19 mouse cellular contexts compared by ENCODE assay signal in the genomic region with DNA sequence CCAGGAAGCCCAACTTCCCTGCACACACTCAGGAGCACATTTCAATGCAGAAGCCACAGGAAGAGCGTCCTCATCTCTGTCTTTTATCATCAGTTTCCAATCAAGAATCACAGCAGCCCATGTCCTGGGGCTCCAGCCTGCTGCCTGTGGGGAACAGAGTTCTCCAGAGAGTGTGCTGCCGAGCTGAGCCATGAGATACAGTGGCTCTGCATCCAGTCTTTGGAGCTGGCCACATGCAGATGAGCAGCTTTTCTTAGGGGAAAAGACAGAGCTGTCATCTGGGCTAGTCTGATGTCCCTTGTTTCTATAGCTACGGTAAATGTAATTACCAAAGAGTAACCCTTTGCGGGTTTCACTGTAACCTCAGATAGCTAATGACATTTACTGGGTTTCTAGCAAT.
DNase-seq lines count a peak whose midpoint lies in the region; ATAC-seq lines count a peak whose summit lies in the region.
"Had no signal": no experiment of that assay in that cellular context is flagged by ENCODE, and none has a peak within 500 bp of the region (broad histone marks: within the 10 kb centered on the region; RNA-seq: fewer than 3 reads in every experiment).

No protein-coding gene starts in this region.

- 0 out of 2 replicates have a peak overlapping the region, but pooled peaks have one; percentile 9 for H3K27ac ChIP-seq in neural tube, embryonic 13.5 days (replicated peaks)
- peak overlapping the region; percentile 70 for H3K27ac ChIP-seq in hindbrain, embryonic 14.5 days
- peak overlapping the region; percentile 70 for H3K27ac ChIP-seq in midbrain, embryonic 15.5 days
- H3K27ac ChIP-seq: heart, embryonic 15.5 days; limb, embryonic 13.5 days; liver, embryonic 13.5 days; stomach, embryonic 15.5 days had no signal

- H3K27me3 ChIP-seq in neural tube, embryonic 13.5 days, result no peaks in the 10 kb centered on the region
- no peaks in the 10 kb centered on the region for H3K27me3 ChIP-seq in hindbrain, embryonic 14.5 days (ENCODE audit: control insufficient read depth, insufficient read depth, low read length)
- no peaks in the 10 kb centered on the region for H3K27me3 ChIP-seq in midbrain, embryonic 15.5 days (replicated peaks)
- H3K27me3 ChIP-seq: limb, embryonic 13.5 days; liver, embryonic 13.5 days; stomach, embryonic 15.5 days had no signal

- H3K4me3 ChIP-seq in neural tube, embryonic 13.5 days, result no peak overlapping the region
- no peak overlapping the region for H3K4me3 ChIP-seq in hindbrain, embryonic 14.5 days (replicated peaks; ENCODE audit: low read length)
- H3K4me3 ChIP-seq in midbrain, embryonic 15.5 days, result no peak overlapping the region
- H3K4me3 ChIP-seq: heart, embryonic 15.5 days; limb, embryonic 13.5 days; liver, embryonic 13.5 days; stomach, embryonic 15.5 days had no signal

- no peak for ATAC-seq in neural tube, embryonic 13.5 days (ENCODE audit: low read depth)
- peak; percentile 66 for ATAC-seq in hindbrain, embryonic 14.5 days (ENCODE audit: low FRiP score)
- ATAC-seq in midbrain, embryonic 15.5 days (replicated peaks), result peak; percentile 53
- ATAC-seq: intestine, postnatal 0 days had no signal

- DNase-seq in neural tube, embryonic 10.5 days (ENCODE audit: extremely low spot score, low spot score), result no peak
- DNase-seq in hindbrain, embryonic 14.5 days (ENCODE audit: low spot score), result peak; percentile 37
- DNase-seq in layer of hippocampus, postnatal 36 days, result no peak
- no peak for DNase-seq in adrenal gland, postnatal 4 days (ENCODE audit: low spot score in 2 of 2)
- no peak for DNase-seq in spleen, postnatal 36 days (ENCODE audit: low spot score in 2 of 2)
- DNase-seq: adrenal gland, postnatal 36 days; cerebellum, adult 8-10 months; gastrocnemius, postnatal 10 days; liver, embryonic 13.5 days; lung, embryonic 14.5 days; lung, postnatal 36 days; right cerebral cortex, postnatal 25 days; thymus, adult 2 months had no signal

- H3K4me1 ChIP-seq in neural tube, embryonic 13.5 days (replicated peaks), result peaks cover 31% of the 10 kb centered on the region
- H3K4me1 ChIP-seq in hindbrain, embryonic 14.5 days (replicated peaks; ENCODE audit: control insufficient read depth, insufficient read depth, low read length), result peaks cover 30% of the 10 kb centered on the region
- peaks cover 30% of the 10 kb centered on the region for H3K4me1 ChIP-seq in midbrain, embryonic 15.5 days
- H3K4me1 ChIP-seq: heart, embryonic 15.5 days; limb, embryonic 13.5 days; liver, embryonic 13.5 days; stomach, embryonic 15.5 days had no signal

- H3K4me2 ChIP-seq in neural tube, embryonic 13.5 days, result no peak overlapping the region
- H3K4me2 ChIP-seq in hindbrain, embryonic 14.5 days (replicated peaks), result no peak overlapping the region
- H3K4me2 ChIP-seq in midbrain, embryonic 15.5 days, result no peak overlapping the region
- H3K4me2 ChIP-seq: heart, embryonic 15.5 days; limb, embryonic 13.5 days; liver, embryonic 13.5 days; lung, embryonic 14.5 days; stomach, embryonic 15.5 days had no signal

- WGBS in neural tube, embryonic 13.5 days, result 32% methylated on average over 4 of the region's 4 CpGs
- WGBS in hindbrain, embryonic 14.5 days, result 26% methylated on average over 4 of the region's 4 CpGs
- WGBS in midbrain, embryonic 15.5 days, result 23% methylated on average over 4 of the region's 4 CpGs

- 0 out of 2 replicates have a peak overlapping the region, but pooled peaks have one; percentile 31 for H3K9ac ChIP-seq in neural tube, embryonic 13.5 days
- peak overlapping the region; percentile 38; the same call in 1 of the 2 replicates for H3K9ac ChIP-seq in hindbrain, embryonic 14.5 days
- H3K9ac ChIP-seq in midbrain, embryonic 15.5 days, result no peak overlapping the region
- H3K9ac ChIP-seq: heart, embryonic 15.5 days; limb, embryonic 13.5 days; liver, embryonic 13.5 days; lung, embryonic 14.5 days; stomach, embryonic 15.5 days had no signal

- no peaks in the 10 kb centered on the region for H3K36me3 ChIP-seq in neural tube, embryonic 13.5 days
- H3K36me3 ChIP-seq in hindbrain, embryonic 14.5 days (replicated peaks; ENCODE audit: control insufficient read depth, insufficient read depth), result no peaks in the 10 kb centered on the region
- no peaks in the 10 kb centered on the region for H3K36me3 ChIP-seq in midbrain, embryonic 15.5 days (replicated peaks)
- H3K36me3 ChIP-seq: heart, embryonic 15.5 days; limb, embryonic 13.5 days; liver, embryonic 13.5 days; stomach, embryonic 15.5 days had no signal

- H3K9me3 ChIP-seq in neural tube, embryonic 13.5 days, result no peaks in the 10 kb centered on the region
- H3K9me3 ChIP-seq in hindbrain, embryonic 14.5 days (ENCODE audit: control insufficient read depth, low read length), result no peaks in the 10 kb centered on the region
- no peaks in the 10 kb centered on the region for H3K9me3 ChIP-seq in midbrain, embryonic 15.5 days
- H3K9me3 ChIP-seq: heart, embryonic 15.5 days; limb, embryonic 13.5 days; liver, embryonic 13.5 days; stomach, embryonic 15.5 days had no signal

Comparison
In these comparisons a context has a peak if more than half of its experiments do, and no peak if none do; other contexts are left out.
1. H3K27ac ChIP-seq: peak in every context shown above with its lines; median percentile 70 in hindbrain, embryonic 14.5 days; 70 in midbrain, embryonic 15.5 days; 9 in neural tube, embryonic 13.5 days.